Mouse (Mus musculus) gastrocnemius, postnatal 36 days (tissue): ENCODE measurements around the gene Olfr870. TPM values are rescaled to one million over a fixed set of nuclear protein-coding genes. Genes with fewer than 3 reads are reported as not detected.
"Not testable (repeated sequence)": the region's sequence is repeated elsewhere in the genome, so short reads cannot be mapped to it uniquely, and the experiment has no call there.

Experiments used
- DNase-seq, 2 experiments: peaks; one replicate each; pipeline ENCODE4 v3.0.0; 2022
- intact Hi-C: fragments of 180-260 bp; cut with DNase I; formaldehyde crosslinking; loops from one replicate; pipeline ENCODE4 v1.15.1; 2025
- long read RNA-seq, 2 experiments: library from polyadenylated mRNA; stranded (forward); transcript quantifications; one replicate each; pipeline ENCODE4 v2.0.0; 2021
- total RNA-seq, 2 experiments: library from RNA; stranded (reverse); gene quantifications; 2 replicates each; pipeline ENCODE4 v1.2.3; 2021

Olfr870 gene
- not detected for total RNA-seq
- long read RNA-seq, experiment 1, result 0 reads
- long read RNA-seq, experiment 2, result 0 reads

DNA sequence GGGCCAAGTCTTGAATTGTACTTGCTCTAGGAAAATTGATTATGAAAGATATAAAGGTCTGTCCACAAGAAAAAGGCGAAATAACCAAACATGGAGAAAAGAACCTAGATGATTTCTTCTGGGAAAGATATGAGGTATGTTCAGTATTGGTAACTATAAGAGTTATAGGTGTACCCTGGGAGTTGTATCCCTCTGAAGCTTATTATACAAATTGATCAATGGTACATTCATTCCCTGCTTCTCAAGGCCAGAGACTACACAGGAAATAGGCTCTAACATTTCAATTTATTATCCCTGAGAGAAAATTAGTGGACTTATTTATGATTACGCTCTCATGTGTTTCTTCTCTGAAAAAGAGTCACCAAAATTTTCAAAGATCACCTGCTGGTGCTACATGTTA, at the start of gene Olfr870:
TSS of gene Olfr870 (minus strand) at position 101 of the 400 bp plus-strand sequence.
- DNase-seq, result no peak
- intact Hi-C loops, result no loop called here

DNA sequence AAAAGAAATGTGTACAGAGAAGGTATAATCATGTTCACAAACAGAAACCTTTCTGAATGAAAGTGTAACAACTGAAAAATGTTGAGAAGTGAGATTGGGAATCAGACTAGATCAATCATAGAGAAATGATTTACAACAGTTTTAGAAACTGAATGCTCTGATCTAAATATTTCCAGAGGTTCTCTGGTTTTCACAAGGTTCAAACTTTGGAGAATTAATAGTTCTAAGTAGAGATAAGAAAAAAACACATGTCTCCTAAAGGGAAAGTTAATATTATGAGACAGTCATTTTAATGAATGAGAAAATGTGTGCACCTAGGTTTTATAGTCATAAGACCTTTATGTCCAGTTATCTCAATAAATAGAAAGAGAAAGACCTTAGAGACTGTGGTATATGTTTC, 38.0 kb upstream of the Olfr870 start, which contains the start of gene Olfr871:
TSS of gene Olfr871 (plus strand) at position 301 of the 400 bp plus-strand sequence.
- intact Hi-C loops, result no loop called here
- DNase-seq, result no peak

DNA sequence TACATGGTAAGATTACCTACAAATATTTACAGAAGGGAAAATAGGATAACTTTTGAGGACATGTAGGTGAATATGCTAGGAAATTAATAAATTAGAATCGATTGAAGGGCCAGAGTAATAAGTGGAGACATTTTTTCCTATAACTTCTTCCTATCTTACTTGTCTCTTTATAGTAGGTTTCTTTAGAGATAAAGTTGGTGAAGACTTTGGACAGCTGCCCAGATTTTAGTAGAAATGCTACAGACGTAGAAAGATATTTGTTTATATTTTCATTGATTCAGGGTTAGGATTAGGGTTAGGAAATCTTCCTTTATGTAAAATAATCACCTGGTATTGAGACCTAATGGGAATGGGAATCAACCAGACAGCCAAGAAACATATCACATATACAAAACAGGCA, 37.6 kb upstream of the Olfr870 start:
- DNase-seq, result no peak
- intact Hi-C loops, result no loop called here

DNA sequence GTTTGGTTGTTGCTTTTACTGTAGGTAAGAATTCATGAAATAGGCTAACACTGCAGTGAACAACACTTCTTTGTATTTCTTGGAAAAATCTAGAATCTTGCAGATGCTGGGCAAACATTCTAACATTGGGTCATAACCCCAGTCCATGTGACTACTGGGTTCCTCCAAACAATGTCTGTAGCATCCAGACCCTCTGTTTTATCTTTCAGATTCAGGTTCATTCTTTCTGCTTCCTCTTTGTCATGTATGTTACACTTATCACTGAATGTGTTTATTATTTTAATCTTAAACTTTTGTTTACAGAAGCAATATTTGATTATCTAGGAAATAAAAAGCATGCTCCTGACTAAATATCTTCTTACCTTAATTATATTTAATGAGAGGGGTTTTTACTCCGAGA, 37.0 kb upstream of the Olfr870 start:
- intact Hi-C loops, result no loop called here
- no peak for DNase-seq

DNA sequence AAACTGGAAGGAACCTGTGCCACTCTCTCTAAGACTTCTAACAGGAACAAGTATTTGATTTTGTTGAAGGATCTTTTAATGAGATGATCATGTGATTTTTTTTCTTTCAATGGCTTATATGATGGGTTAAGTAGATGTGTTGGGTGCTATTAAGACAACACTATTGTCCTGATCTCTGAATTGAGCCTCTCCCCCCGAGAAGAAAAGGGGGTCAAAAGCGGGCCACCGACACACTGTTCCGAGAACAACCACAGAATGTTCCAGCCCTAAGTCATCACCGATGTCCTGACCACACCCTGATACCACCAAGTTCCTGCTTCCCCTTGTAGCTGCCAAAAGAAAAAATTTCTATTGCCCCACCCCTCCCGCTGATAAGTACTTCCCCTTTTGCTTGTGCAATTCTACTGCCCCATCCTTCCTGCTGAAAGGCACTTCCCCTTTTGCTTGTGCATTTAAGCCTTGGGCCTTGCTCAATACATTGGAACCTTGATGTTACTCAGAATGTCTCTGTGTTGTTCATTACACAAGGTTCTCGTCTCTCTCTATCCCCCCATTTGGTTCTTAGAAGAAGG, 29.6 kb upstream of the Olfr870 start:
- DNase-seq, intact Hi-C loops: not testable (repeated sequence)

DNA sequence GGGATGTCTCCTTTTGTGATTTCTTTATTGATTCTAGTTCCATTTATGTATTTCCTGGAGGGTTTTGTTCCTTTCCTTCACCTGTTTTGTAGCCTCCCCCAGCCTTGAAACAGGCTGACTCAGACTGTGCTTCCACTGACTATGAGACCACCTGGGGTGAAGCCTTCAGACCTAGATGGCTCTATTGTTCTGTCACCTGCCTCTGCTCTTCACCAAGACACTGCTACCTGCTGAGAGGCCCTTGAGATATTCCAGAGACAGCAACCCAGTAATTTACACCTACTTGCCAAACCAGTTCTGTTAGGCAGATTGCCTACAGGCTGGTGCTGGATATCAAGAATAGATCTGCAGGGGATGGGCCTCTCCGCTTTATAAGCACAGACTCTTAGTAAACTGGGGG, 28.3 kb upstream of the Olfr870 start:
- intact Hi-C loops, result no loop called here
- DNase-seq, result no peak

DNA sequence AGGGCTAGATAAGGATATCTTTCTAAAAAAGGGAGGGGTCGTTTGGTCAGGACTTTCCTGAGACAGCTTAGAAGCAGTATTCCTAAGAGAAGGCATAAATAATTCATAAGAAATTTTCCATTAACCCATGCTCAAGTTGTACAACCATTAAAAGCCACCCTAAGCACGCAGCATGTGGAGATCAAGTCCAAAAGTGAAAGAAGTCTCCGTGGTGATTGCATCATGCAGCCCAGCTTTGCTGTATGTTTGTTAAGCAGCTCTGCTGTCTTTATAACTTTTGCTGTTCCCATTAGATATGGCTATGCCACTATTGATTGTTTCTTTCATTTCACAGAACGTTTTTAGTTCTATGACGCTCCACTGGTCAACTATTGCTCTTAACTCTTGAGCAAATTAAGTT, 5.6 kb upstream of the Olfr870 start:
- intact Hi-C loops, result no loop called here

DNA sequence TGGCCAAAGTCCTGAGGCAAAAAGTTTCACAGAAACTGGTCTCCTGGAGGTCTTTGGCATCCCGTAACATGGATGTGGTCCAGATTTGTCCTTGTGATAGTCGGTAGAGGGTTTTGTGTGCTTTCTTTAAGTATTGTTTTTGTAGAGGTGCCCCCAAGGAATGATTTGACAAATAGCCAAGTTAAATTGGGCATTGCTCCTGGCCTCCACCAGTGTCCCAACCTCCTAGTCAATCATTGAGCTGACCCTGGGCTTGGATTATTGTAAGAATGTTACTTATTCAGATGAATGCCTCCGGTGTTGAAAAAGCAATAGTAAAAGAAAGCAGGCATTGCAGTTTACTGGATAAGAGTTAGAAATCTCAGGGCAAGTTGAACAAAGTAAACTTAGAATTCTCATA, 24.2 kb downstream of the Olfr870 start:
- no peak for DNase-seq
- intact Hi-C loops, result no loop called here

More for the DNA sequence above, 5.6 kb upstream of the Olfr870 start:
- no peak for DNase-seq

DNA sequence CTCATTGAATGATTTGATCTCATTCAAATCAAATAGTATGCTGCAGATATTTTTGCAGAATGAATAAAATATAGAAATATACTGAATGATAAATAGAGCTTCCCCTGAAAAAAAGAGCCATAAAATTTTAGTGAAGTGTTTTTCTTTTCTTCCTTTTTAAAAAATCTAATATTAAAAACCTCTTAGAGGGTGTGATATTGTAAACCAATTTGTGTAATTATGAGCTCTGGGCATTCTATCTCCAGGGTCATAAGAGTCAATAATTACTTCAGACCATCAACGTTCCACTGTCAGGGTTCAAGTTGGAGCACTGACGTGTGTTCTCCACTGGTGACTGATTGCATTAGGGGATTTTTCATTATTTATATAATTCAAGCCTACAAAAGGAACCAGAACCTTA, 45.1 kb downstream of the Olfr870 start, which contains the start of gene Olfr869:
TSS of gene Olfr869 (plus strand) at position 301 of the 400 bp plus-strand sequence.
- intact Hi-C loops, result no loop called here
- DNase-seq, result no peak

Other genes with a start within 250 kb of the Olfr870 start
- gene Olfr866, start 146.0 kb downstream of the Olfr870 start, total RNA-seq, result not detected
- gene Olfr867, start 116.5 kb downstream of the Olfr870 start, total RNA-seq, result not detected
- not detected for gene Olfr868, start 75.4 kb downstream of the Olfr870 start, total RNA-seq
- gene Olfr869, start 45.0 kb downstream of the Olfr870 start, total RNA-seq, result not detected
- gene Olfr871, start 38.1 kb upstream of the Olfr870 start, total RNA-seq, result not detected
- not detected for gene Olfr872, start 63.1 kb upstream of the Olfr870 start, total RNA-seq
- not detected for gene Olfr39, start 108.3 kb upstream of the Olfr870 start, total RNA-seq
- gene Olfr873, start 124.5 kb upstream of the Olfr870 start, total RNA-seq, result not detected
- not detected for gene Olfr18, start 162.0 kb upstream of the Olfr870 start, total RNA-seq
- 10 to 100 TPM in 1 of 2 experiments, 1 to 10 TPM in 1; 9.2 to 10.8 TPM for gene Zfp560, start 211.1 kb upstream of the Olfr870 start, total RNA-seq